Mouse (Mus musculus) layer of hippocampus, adult 9-11 months (tissue): Measurements from ENCODE around the gene Phf23.
"Not testable (repeated sequence)": the region's sequence is repeated elsewhere in the genome, so short reads cannot be mapped to it uniquely, and the experiment has no call there.

Source experiments
- DNase-seq: peaks from one replicate; pipeline ENCODE4 v3.0.0; 2022

Phf23 gene

GRCm38 (mm10) chr11:70001159-70001558, 5.6 kb downstream of the Phf23 start:
- no peak for DNase-seq

- DNase-seq: no peak
Measured at GRCm38 (mm10) chr11:70001865-70002264, 6.3 kb downstream of the Phf23 start.

GRCm38 (mm10) chr11:70002471-70002870, 6.9 kb downstream of the Phf23 start:
- DNase-seq: no peak

- DNase-seq: no peak
Measured at GRCm38 (mm10) chr11:70005521-70005920, 9.9 kb downstream of the Phf23 start.

- DNase-seq: no peak
Measured at GRCm38 (mm10) chr11:70010033-70010432, 14.5 kb downstream of the Phf23 start.

- no peak for DNase-seq
Measured at GRCm38 (mm10) chr11:70010548-70010947, 15.0 kb downstream of the Phf23 start.

GRCm38 (mm10) chr11:70010961-70011360, 15.4 kb downstream of the Phf23 start:
- DNase-seq: no peak

- no peak for DNase-seq
Measured at GRCm38 (mm10) chr11:70012931-70013330, 17.4 kb downstream of the Phf23 start.

GRCm38 (mm10) chr11:70013408-70013807, 17.8 kb downstream of the Phf23 start:
- DNase-seq: no peak

- DNase-seq: no peak
Measured at GRCm38 (mm10) chr11:70014051-70014450, 18.5 kb downstream of the Phf23 start.

GRCm38 (mm10) chr11:70014880-70015558, 19.4 kb downstream of the Phf23 start, which contains the start of gene Acadvl:
Gene Acadvl (minus strand): TSS chr11:70015411.
- peak; percentile 92 for DNase-seq

- no peak for DNase-seq
Measured at GRCm38 (mm10) chr11:70015677-70016076, 20.1 kb downstream of the Phf23 start.

- DNase-seq: not testable (repeated sequence)
Measured at GRCm38 (mm10) chr11:70016177-70016576, 20.6 kb downstream of the Phf23 start.

GRCm38 (mm10) chr11:70016669-70017068, 21.1 kb downstream of the Phf23 start, which contains the start of gene Dlg4:
Gene Dlg4 (plus strand): TSS chr11:70016942.
- no peak for DNase-seq

GRCm38 (mm10) chr11:70017199-70017767, 21.7 kb downstream of the Phf23 start:
- DNase-seq: no peak

GRCm38 (mm10) chr11:70018131-70018990, 22.8 kb downstream of the Phf23 start:
- DNase-seq: peak; percentile 63

- DNase-seq: no peak
Measured at GRCm38 (mm10) chr11:70019495-70020021, 24.0 kb downstream of the Phf23 start.

- peak; percentile 50 for DNase-seq
Measured at GRCm38 (mm10) chr11:70020022-70020631, 24.6 kb downstream of the Phf23 start.

- peak; percentile 89 for DNase-seq
Measured at GRCm38 (mm10) chr11:70020731-70021263, 25.2 kb downstream of the Phf23 start.

- peak; percentile 99 for DNase-seq
Measured at GRCm38 (mm10) chr11:70021264-70022132, 25.9 kb downstream of the Phf23 start.

- no peak for DNase-seq
Measured at GRCm38 (mm10) chr11:70023481-70024150, 28.0 kb downstream of the Phf23 start.
